Mouse (Mus musculus) midbrain, embryonic 16.5 days (tissue): ENCODE measurements around the gene Pacs2. TPM values are rescaled to one million over a fixed set of nuclear protein-coding genes. Genes with fewer than 3 reads are reported as not detected.

Experiments
- ATAC-seq: fragments of 200-750 bp; cut with Nextera tagmentation; 2 replicates; pipeline ENCODE4 v1.8.0; 2017; ENCODE audit warnings: moderate TSS enrichment
- H3K27ac ChIP-seq: fragments of 300-500 bp; sonication (generic); 2 replicates; pipeline ENCODE4 v1.5.1; 2014; ENCODE audit warnings: mild to moderate bottlenecking, low read length, mixed read lengths
- H3K27me3 ChIP-seq: fragments of 300-500 bp; sonication (generic); 2 replicates; pipeline ENCODE4 v1.6.1; 2014; ENCODE audit warnings: low read depth, low read length, mixed read lengths; ENCODE audit not compliant: control insufficient read depth, insufficient read depth
- H3K36me3 ChIP-seq: fragments of 300-500 bp; sonication (generic); 2 replicates; pipeline ENCODE4 v1.6.1; 2014; ENCODE audit warnings: mild to moderate bottlenecking, low read length, moderate library complexity, mixed read lengths; ENCODE audit not compliant: control insufficient read depth, insufficient read depth
- H3K4me1 ChIP-seq: fragments of 300-500 bp; sonication (generic); 2 replicates; pipeline ENCODE4 v1.6.1; 2014; ENCODE audit warnings: mild to moderate bottlenecking, low read length, mixed read lengths; ENCODE audit not compliant: control insufficient read depth, insufficient read depth
- H3K4me2 ChIP-seq: fragments of 300-500 bp; sonication (generic); 2 replicates; pipeline ENCODE4 v1.6.1; 2014; ENCODE audit warnings: mild to moderate bottlenecking, low read length, mixed read lengths
- H3K4me3 ChIP-seq: fragments of 300-500 bp; sonication (generic); 2 replicates; pipeline ENCODE4 v1.5.1; 2014; ENCODE audit warnings: low read depth, mild to moderate bottlenecking, low read length, moderate library complexity, mixed read lengths
- H3K9ac ChIP-seq: fragments of 300-500 bp; sonication (generic); 2 replicates; pipeline ENCODE4 v1.6.1; 2014; ENCODE audit warnings: low read depth, low read length, mixed read lengths
- H3K9me3 ChIP-seq: fragments of 300-500 bp; sonication (generic); replicated peaks from 2 replicates; pipeline ENCODE4 v1.6.1; 2014; ENCODE audit warnings: mild to moderate bottlenecking, low read length, mixed read lengths; ENCODE audit not compliant: control insufficient read depth, poor library complexity, severe bottlenecking
- WGBS: fragments of 180-500 bp; shearing (Covaris S2); extraction: QIAGEN DNeasy Blood & Tissue Kit; methylation state at CpG from one replicate; pipeline ENCODE4 v1.1.7; 2014; 5-methylcytosine and 5-hydroxymethylcytosine counted together
- polyA plus RNA-seq: library from polyadenylated mRNA; unstranded; fragments of >200 nt; fragmentation: Nextera tagmentation; extraction: Ambion mirVana; gene quantifications from 2 replicates; pipeline ENCODE4 v1.2.1, GENCODE M21; 2015

The Pacs2 gene
- polyA plus RNA-seq, 1 experiment from 2014 or later = 27.6 TPM

DNA sequence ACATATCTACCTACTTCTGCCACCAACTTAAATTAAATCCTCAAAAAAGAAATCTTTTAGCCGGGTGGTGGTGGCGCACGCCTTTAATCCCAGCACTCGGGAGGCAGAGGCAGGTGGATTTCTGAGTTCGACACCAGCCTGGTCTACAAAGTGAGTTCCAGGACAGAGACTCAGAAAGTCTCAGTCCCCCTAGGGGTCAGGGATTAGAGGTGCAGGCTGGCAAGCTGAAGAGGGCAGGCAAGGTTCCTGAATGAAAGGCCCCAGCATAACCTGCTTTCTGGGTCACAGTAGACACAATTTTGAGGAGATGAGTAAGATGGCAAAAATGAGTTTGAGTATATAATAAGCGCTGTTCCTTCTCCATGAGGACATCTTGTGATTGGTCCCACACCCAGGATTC is 29.0 kb upstream of the Pacs2 start:
- no peaks in the 10 kb centered on the region for H3K4me1 ChIP-seq
- H3K27ac ChIP-seq = no peak overlapping the region
- no peak overlapping the region for H3K4me2 ChIP-seq
- WGBS = 95% methylated on average over 6 of the region's 6 CpGs
- H3K36me3 ChIP-seq = peaks cover 34% of the 10 kb centered on the region
- H3K9me3 ChIP-seq = no peaks in the 10 kb centered on the region
- no peak overlapping the region for H3K4me3 ChIP-seq
- no peaks in the 10 kb centered on the region for H3K27me3 ChIP-seq
- no peak for ATAC-seq
- no peak overlapping the region for H3K9ac ChIP-seq

DNA sequence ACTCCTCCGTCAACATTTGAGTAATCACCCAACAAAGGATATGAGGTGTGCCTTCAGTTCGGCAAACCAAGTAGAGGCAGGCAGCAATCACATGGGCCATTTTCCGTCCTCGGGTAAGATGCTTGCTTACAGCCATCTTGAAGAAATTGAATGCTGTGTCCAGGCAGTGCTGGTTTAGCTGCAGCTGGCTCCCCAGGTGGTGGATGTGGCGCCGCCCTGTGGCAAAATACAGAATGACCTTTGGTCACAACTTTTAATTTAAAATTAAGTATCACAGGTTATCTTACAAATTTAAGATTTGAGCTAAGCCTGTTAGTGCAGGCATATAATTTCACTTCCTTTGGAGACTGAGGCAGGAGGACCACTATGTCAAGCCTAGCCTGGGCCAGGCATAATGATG is 26.4 kb upstream of the Pacs2 start:
- 75% methylated on average over 6 of the region's 6 CpGs for WGBS
- no peak for ATAC-seq
- Histone ChIP-seq H3K9ac (no peak overlapping the region), H3K4me1 (no peaks in the 10 kb centered on the region), H3K27ac (no peak overlapping the region), H3K9me3 (no peaks in the 10 kb centered on the region), H3K27me3 (no peaks in the 10 kb centered on the region), H3K36me3 (peaks cover 30% of the 10 kb centered on the region), H3K4me3 (no peak overlapping the region), H3K4me2 (no peak overlapping the region)

DNA sequence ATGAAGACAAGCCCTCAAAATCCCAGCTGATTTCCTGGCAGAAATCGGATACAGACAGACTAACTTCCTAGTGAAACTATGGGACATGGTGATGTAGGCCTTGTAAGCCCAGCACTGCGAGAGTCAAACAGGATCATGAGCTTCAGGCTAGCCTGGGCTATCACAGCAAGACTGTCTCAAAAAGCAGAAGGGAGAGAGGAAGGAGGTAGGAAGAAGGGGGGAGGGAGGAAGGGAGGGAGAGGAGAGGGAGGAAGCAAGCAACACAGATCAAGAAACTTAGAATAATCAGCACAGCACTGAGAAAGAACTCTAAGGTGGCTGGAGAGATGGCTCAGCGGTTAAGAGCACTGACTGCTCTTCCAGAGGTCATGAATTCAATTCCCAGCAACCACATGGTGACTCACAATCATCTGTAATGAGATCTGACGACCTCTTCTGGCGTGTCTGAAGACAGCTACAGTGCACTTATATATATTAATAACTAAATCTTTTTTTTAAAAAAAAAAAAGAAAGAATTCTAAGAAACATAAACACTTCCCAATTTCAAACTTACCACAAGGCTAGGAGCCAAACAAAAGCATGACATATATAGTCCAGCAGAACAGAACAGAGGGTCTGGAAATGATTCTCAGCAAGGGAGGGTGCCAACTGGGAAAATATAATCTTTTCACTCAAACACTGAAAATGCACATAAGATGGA is 23.5 kb upstream of the Pacs2 start:
- no peaks in the 10 kb centered on the region; the same call in 1 of the 2 replicates for H3K4me1 ChIP-seq
- no peak for ATAC-seq
- peaks cover 16% of the 10 kb centered on the region for H3K36me3 ChIP-seq
- H3K9ac ChIP-seq = no peak overlapping the region
- WGBS = 83% methylated on average over 5 of the region's 5 CpGs
- H3K27me3 ChIP-seq = no peaks in the 10 kb centered on the region
- no peak overlapping the region for H3K4me3 ChIP-seq
- H3K27ac ChIP-seq = no peak overlapping the region
- H3K4me2 ChIP-seq = no peak overlapping the region
- no peaks in the 10 kb centered on the region for H3K9me3 ChIP-seq

DNA sequence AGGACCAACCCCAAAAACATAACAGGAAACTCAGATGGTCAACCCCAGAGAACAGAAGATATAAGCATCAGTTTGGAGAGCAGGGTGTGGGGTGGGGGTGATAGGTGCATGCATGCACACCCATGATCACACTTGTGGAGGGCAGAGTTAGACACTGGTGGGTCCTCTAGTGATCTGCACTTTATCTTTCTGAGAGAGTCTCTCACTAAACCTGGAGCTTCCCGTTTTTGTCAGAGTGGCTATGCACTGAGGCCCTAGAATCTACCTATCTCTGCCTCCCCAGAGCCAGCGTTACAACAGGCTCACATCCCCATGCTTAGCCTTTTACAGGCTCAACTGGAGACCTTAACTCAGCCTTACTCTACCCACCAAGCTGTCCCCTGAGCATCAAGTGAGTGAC is 22.9 kb upstream of the Pacs2 start:
- ATAC-seq = no peak
- H3K36me3 ChIP-seq = peaks cover 13% of the 10 kb centered on the region
- no peak overlapping the region for H3K4me2 ChIP-seq
- no peaks in the 10 kb centered on the region for H3K27me3 ChIP-seq
- H3K27ac ChIP-seq = no peak overlapping the region
- WGBS = 94% methylated on average over 2 of the region's 2 CpGs
- no peak overlapping the region for H3K9ac ChIP-seq
- no peak overlapping the region for H3K4me3 ChIP-seq
- H3K9me3 ChIP-seq = no peaks in the 10 kb centered on the region
- no peaks in the 10 kb centered on the region; the same call in 1 of the 2 replicates for H3K4me1 ChIP-seq

DNA sequence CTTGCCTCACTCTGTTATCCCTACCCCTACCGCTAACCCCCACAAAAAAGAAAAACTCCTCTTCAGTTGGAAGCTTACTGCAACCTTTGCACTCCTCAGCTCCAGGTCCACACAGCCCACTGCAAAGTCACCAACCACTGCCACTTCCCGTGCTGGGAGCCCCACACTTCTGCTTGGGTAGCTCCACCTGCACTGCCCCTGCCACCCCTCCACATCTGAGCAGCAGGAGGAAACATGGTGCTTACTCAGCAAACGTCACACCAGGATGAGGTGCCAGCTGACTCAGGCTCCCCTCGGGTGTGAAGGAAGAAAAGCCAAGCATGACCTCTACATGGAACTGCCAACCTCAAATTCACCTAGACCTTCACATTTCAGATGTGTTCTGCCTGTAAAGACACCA is 20.2 kb upstream of the Pacs2 start:
- Histone ChIP-seq H3K4me3 (no peak overlapping the region), H3K9me3 (no peaks in the 10 kb centered on the region), H3K4me1 (peaks cover 12% of the 10 kb centered on the region), H3K4me2 (no peak overlapping the region), H3K9ac (no peak overlapping the region), H3K27me3 (no peaks in the 10 kb centered on the region), H3K27ac (no peak overlapping the region), H3K36me3 (peaks cover 5% of the 10 kb centered on the region; the same call in 1 of the 2 replicates)
- WGBS = 83% methylated on average over 4 of the region's 4 CpGs
- ATAC-seq = no peak

DNA sequence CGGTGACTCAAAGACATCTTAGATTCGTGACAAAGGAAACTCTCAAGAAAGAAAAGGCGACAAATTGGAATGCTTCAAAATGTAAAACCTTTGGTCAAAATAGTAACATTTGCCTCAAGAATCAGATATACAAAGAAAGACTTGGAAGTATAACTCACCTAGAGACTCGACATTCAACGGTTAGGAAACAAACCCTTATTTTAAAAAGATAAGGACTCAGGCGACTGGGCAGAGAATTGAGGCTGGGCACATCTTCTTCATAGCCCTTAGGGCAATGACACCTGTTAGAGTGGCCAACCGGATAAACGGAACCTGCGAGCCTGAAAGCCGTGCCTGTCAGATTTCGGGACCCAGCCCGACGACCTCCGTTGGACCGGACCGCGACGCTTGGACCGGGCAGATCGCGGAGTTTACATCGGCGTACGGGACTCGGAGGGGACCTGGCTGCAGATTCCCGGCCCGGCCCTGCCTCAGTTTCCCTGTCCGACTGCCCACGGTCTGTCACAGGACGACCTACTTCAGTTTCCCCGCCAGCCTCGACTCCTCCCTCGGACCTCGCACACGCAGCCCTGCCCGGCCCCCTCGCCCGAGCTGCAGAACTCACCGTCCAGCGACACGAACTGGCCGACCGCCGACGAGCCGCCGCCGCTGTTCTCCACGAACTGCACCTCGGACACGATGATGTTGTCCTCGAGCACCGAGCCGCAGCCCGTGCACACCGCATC is 14.6 kb upstream of the Pacs2 start:
- H3K4me1 ChIP-seq = peaks cover 19% of the 10 kb centered on the region
- 1% methylated on average over 56 of the region's 56 CpGs for WGBS
- no peaks in the 10 kb centered on the region for H3K27me3 ChIP-seq
- no peak; the same call in 1 of the 2 replicates for ATAC-seq
- H3K9ac ChIP-seq = peak overlapping the region; percentile 96
- no peaks in the 10 kb centered on the region for H3K36me3 ChIP-seq
- peak overlapping the region; percentile 94 for H3K27ac ChIP-seq
- H3K4me3 ChIP-seq = peak overlapping the region; percentile 90
- H3K4me2 ChIP-seq = peak overlapping the region; percentile 91
- no peaks in the 10 kb centered on the region for H3K9me3 ChIP-seq

DNA sequence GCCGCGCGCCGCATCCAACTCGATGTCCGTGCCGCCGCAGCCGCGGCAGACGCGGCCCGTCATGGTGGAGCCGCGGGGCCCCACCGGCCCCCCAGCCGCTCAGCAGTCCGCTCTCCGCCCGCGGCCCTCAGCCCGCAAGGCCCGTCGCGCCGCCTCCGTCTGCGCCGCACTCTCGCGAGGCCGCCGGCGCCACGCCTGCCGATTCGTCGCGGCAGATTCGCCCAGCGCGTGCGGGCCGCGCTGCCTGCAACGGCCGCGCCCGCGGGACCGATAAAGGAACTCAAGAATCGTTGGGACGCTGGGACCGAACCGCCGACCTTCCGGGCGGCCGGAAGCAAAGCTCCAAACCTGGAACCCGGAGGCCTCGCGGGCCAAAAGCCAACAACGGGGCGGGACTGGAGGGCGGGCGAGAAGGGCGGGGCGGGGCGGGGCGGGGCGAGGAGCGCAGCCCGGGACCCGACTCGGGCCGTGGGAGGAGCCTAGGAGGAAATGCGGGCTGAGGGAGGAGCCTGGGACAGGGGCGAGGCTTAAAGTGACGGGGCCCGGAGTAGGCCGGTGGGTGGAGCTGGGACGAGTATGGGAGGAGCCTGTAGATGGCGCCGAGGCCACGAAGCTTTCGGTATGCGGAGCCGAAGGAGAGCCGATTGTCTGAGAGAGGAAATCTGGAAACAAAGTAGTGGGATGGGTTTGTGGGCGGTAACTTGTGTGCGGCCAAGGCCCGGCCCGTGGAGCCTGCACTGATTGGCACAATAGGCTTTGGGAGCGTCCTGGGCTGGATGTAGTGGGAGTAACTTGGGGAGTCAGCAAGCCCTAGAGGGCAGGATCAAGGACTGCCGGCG is 13.8 kb upstream of the Pacs2 start, which contains the start of gene Brf1:
Gene Brf1, minus strand, starts transcription at position 411 of the 839 bp plus-strand sequence.
- Histone ChIP-seq H3K36me3 (no peaks in the 10 kb centered on the region), H3K9ac (peak within 1 kb of the TSS; percentile 96), H3K4me3 (peak within 1 kb of the TSS; percentile 90), H3K4me2 (peak within 1 kb of the TSS; percentile 91), H3K27ac (peak within 1 kb of the TSS; percentile 94), H3K27me3 (no peaks in the 10 kb centered on the region), H3K4me1 (peaks cover 19% of the 10 kb centered on the region), H3K9me3 (no peaks in the 10 kb centered on the region)
- ATAC-seq = peak; percentile 97
- under 1% methylated on average over 86 of the region's 96 CpGs for WGBS

DNA sequence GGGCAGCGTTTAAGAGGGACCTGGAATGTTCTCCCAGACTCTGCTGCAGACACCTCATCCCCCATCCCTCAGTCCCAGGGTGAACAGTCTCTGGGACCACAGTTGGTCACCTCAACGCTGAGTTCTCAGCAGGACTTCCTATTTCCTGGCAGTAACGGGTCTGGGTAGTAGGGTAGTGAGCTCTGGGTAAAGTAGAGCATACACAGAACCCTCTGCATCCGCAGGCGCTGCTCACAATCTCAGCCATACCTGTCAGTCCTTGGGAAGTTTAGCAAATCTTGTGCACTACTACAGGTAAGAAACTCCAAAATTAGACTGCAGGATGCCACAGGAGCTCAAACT is 13.2 kb upstream of the Pacs2 start:
- Histone ChIP-seq H3K4me2 (peak overlapping the region; percentile 91), H3K27me3 (no peaks in the 10 kb centered on the region), H3K9ac (peak overlapping the region; percentile 96), H3K9me3 (no peaks in the 10 kb centered on the region), H3K4me3 (peak overlapping the region; percentile 90), H3K27ac (peak overlapping the region; percentile 94; the same call in 1 of the 2 replicates), H3K36me3 (no peaks in the 10 kb centered on the region), H3K4me1 (peaks cover 19% of the 10 kb centered on the region)
- ATAC-seq = no peak; the same call in 1 of the 2 replicates
- WGBS = 5% methylated on average over 5 of the region's 5 CpGs
